Mouse (Mus musculus): ENCODE results near the gene Zmynd11. TPM values are rescaled to one million over a fixed set of nuclear protein-coding genes. Genes with fewer than 3 reads are reported as not detected.

Zmynd11 gene
- polyA plus RNA-seq, 1 experiment from 2014 or later = 187 TPM

- no peaks in the 10 kb centered on the region for H3K4me1 ChIP-seq
Observed at GRCm38 (mm10) chr13:9712409-9712808, 52.7 kb downstream of the Zmynd11 start.

GRCm38 (mm10) chr13:9708433-9709240, 56.5 kb downstream of the Zmynd11 start:
- 94% methylated on average over 7 of the region's 7 CpGs for WGBS
- no peak for ATAC-seq (replicated peaks)
- no peaks in the 10 kb centered on the region for H3K4me1 ChIP-seq
- H3K9ac ChIP-seq (replicated peaks) = no peak overlapping the region
- no peaks in the 10 kb centered on the region for H3K27me3 ChIP-seq
- H3K27ac ChIP-seq (replicated peaks) = no peak overlapping the region
- H3K36me3 ChIP-seq = peaks cover 3% of the 10 kb centered on the region; the same call in 1 of the 2 replicates
- H3K9me3 ChIP-seq = no peaks in the 10 kb centered on the region
- H3K4me3 ChIP-seq = no peak overlapping the region
- no peak overlapping the region for H3K4me2 ChIP-seq (replicated peaks)

More at GRCm38 (mm10) chr13:9712409-9712808, 52.7 kb downstream of the Zmynd11 start:
- Histone ChIP-seq H3K9ac (replicated peaks) (no peak overlapping the region), H3K27me3 (no peaks in the 10 kb centered on the region), H3K4me3 (no peak overlapping the region), H3K4me2 (replicated peaks) (no peak overlapping the region), H3K9me3 (no peaks in the 10 kb centered on the region), H3K27ac (replicated peaks) (no peak overlapping the region), H3K36me3 (peaks cover 6% of the 10 kb centered on the region; the same call in 1 of the 2 replicates)
- 98% methylated on average over 1 of the region's 1 CpGs for WGBS
- ATAC-seq (replicated peaks) = no peak

- H3K9me3 ChIP-seq = no peaks in the 10 kb centered on the region
- H3K4me1 ChIP-seq = no peaks in the 10 kb centered on the region
- H3K4me2 ChIP-seq (replicated peaks) = no peak overlapping the region
- 78% methylated on average over 8 of the region's 8 CpGs for WGBS
- H3K9ac ChIP-seq (replicated peaks) = no peak overlapping the region
- ATAC-seq (replicated peaks) = no peak
- no peaks in the 10 kb centered on the region for H3K27me3 ChIP-seq
- no peak overlapping the region for H3K27ac ChIP-seq (replicated peaks)
- no peak overlapping the region for H3K4me3 ChIP-seq
- peaks cover 3% of the 10 kb centered on the region; the same call in 1 of the 2 replicates for H3K36me3 ChIP-seq
Observed at GRCm38 (mm10) chr13:9706720-9707119, 58.4 kb downstream of the Zmynd11 start.

GRCm38 (mm10) chr13:9702615-9703235, 62.4 kb downstream of the Zmynd11 start:
- no peak overlapping the region for H3K4me3 ChIP-seq
- no peak overlapping the region for H3K4me2 ChIP-seq (replicated peaks)
- 87% methylated on average over 12 of the region's 12 CpGs for WGBS
- H3K4me1 ChIP-seq = no peaks in the 10 kb centered on the region
- no peak for ATAC-seq (replicated peaks)
- H3K27ac ChIP-seq (replicated peaks) = no peak overlapping the region
- H3K9me3 ChIP-seq = no peaks in the 10 kb centered on the region
- no peaks in the 10 kb centered on the region for H3K27me3 ChIP-seq
- H3K9ac ChIP-seq (replicated peaks) = no peak overlapping the region
- peaks cover 4% of the 10 kb centered on the region for H3K36me3 ChIP-seq

GRCm38 (mm10) chr13:9697340-9697739, 67.8 kb downstream of the Zmynd11 start:
- no peak for ATAC-seq (replicated peaks)
- H3K4me3 ChIP-seq = no peak overlapping the region
- H3K27ac ChIP-seq (replicated peaks) = no peak overlapping the region
- H3K36me3 ChIP-seq = peaks cover 41% of the 10 kb centered on the region
- H3K9me3 ChIP-seq = no peaks in the 10 kb centered on the region
- H3K27me3 ChIP-seq = no peaks in the 10 kb centered on the region
- no peak overlapping the region for H3K4me2 ChIP-seq (replicated peaks)
- no peak overlapping the region for H3K9ac ChIP-seq (replicated peaks)
- WGBS = 95% methylated on average over 4 of the region's 4 CpGs
- no peaks in the 10 kb centered on the region for H3K4me1 ChIP-seq

GRCm38 (mm10) chr13:9695809-9696208, 69.3 kb downstream of the Zmynd11 start:
- H3K4me3 ChIP-seq = no peak overlapping the region
- no peaks in the 10 kb centered on the region for H3K9me3 ChIP-seq
- no peak overlapping the region for H3K9ac ChIP-seq (replicated peaks)
- no peak overlapping the region for H3K4me2 ChIP-seq (replicated peaks)
- H3K4me1 ChIP-seq = no peaks in the 10 kb centered on the region
- no peak for ATAC-seq (replicated peaks)
- no peak overlapping the region for H3K27ac ChIP-seq (replicated peaks)
- no peaks in the 10 kb centered on the region for H3K27me3 ChIP-seq
- H3K36me3 ChIP-seq = peaks cover 44% of the 10 kb centered on the region

- ATAC-seq (replicated peaks) = no peak
- Histone ChIP-seq H3K4me2 (replicated peaks) (no peak overlapping the region), H3K27me3 (no peaks in the 10 kb centered on the region), H3K36me3 (peaks cover 49% of the 10 kb centered on the region), H3K27ac (replicated peaks) (no peak overlapping the region), H3K9me3 (no peaks in the 10 kb centered on the region), H3K4me3 (no peak overlapping the region), H3K9ac (replicated peaks) (no peak overlapping the region), H3K4me1 (no peaks in the 10 kb centered on the region)
- whole genome bisulfite sequencing = 92% methylated on average over 4 of the region's 4 CpGs
Observed at GRCm38 (mm10) chr13:9695403-9695802, 69.7 kb downstream of the Zmynd11 start.

GRCm38 (mm10) chr13:9694651-9695050, 70.5 kb downstream of the Zmynd11 start:
- no peak overlapping the region for H3K9ac ChIP-seq (replicated peaks)
- H3K36me3 ChIP-seq = peaks cover 54% of the 10 kb centered on the region
- WGBS = 94% methylated on average over 6 of the region's 6 CpGs
- H3K4me2 ChIP-seq (replicated peaks) = no peak overlapping the region
- H3K9me3 ChIP-seq = no peaks in the 10 kb centered on the region
- no peaks in the 10 kb centered on the region for H3K27me3 ChIP-seq
- no peak for ATAC-seq (replicated peaks)
- no peaks in the 10 kb centered on the region for H3K4me1 ChIP-seq
- H3K27ac ChIP-seq (replicated peaks) = no peak overlapping the region
- H3K4me3 ChIP-seq = no peak overlapping the region

- Histone ChIP-seq H3K4me1 (no peaks in the 10 kb centered on the region), H3K4me2 (replicated peaks) (no peak overlapping the region), H3K9ac (replicated peaks) (no peak overlapping the region), H3K27me3 (no peaks in the 10 kb centered on the region), H3K4me3 (no peak overlapping the region), H3K36me3 (peaks cover 67% of the 10 kb centered on the region), H3K27ac (replicated peaks) (no peak overlapping the region), H3K9me3 (no peaks in the 10 kb centered on the region)
- WGBS = 86% methylated on average over 3 of the region's 3 CpGs
- ATAC-seq (replicated peaks) = no peak
Observed at GRCm38 (mm10) chr13:9692876-9693275, 72.3 kb downstream of the Zmynd11 start.

- WGBS = 91% methylated on average over 16 of the region's 16 CpGs
Observed at GRCm38 (mm10) chr13:9689366-9689765, 75.8 kb downstream of the Zmynd11 start.

GRCm38 (mm10) chr13:9686765-9687164, 78.4 kb downstream of the Zmynd11 start:
- Histone ChIP-seq H3K9me3 (no peaks in the 10 kb centered on the region), H3K4me3 (no peak overlapping the region), H3K27me3 (no peaks in the 10 kb centered on the region), H3K4me1 (no peaks in the 10 kb centered on the region), H3K4me2 (replicated peaks) (no peak overlapping the region), H3K27ac (replicated peaks) (no peak overlapping the region), H3K9ac (replicated peaks) (no peak overlapping the region), H3K36me3 (peaks cover 69% of the 10 kb centered on the region)
- ATAC-seq (replicated peaks) = no peak
- WGBS = 85% methylated on average over 11 of the region's 11 CpGs

More at GRCm38 (mm10) chr13:9689366-9689765, 75.8 kb downstream of the Zmynd11 start:
- Histone ChIP-seq H3K27me3 (no peaks in the 10 kb centered on the region), H3K27ac (replicated peaks) (no peak overlapping the region), H3K4me1 (no peaks in the 10 kb centered on the region), H3K4me2 (replicated peaks) (no peak overlapping the region), H3K36me3 (peaks cover 68% of the 10 kb centered on the region), H3K9me3 (no peaks in the 10 kb centered on the region), H3K9ac (replicated peaks) (no peak overlapping the region), H3K4me3 (no peak overlapping the region)
- no peak for ATAC-seq (replicated peaks)

GRCm38 (mm10) chr13:9686261-9686660, 78.9 kb downstream of the Zmynd11 start:
- H3K9me3 ChIP-seq = no peaks in the 10 kb centered on the region
- H3K9ac ChIP-seq (replicated peaks) = no peak overlapping the region
- ATAC-seq (replicated peaks) = no peak
- no peaks in the 10 kb centered on the region for H3K4me1 ChIP-seq
- H3K4me3 ChIP-seq = no peak overlapping the region
- H3K36me3 ChIP-seq = peaks cover 74% of the 10 kb centered on the region
- H3K27ac ChIP-seq (replicated peaks) = no peak overlapping the region
- H3K4me2 ChIP-seq (replicated peaks) = no peak overlapping the region
- WGBS = 94% methylated on average over 7 of the region's 7 CpGs
- no peaks in the 10 kb centered on the region for H3K27me3 ChIP-seq

All from forebrain, embryonic 15.5 days (tissue).